Mouse (Mus musculus) bone marrow, adult 2 months (tissue): ENCODE results near the gene Pkd1.

Experiments used
- CTCF ChIP-seq: fragments of 200-500 bp; IDR thresholded peaks from 2 replicates; pipeline ENCODE4 v1.5.1; 2011; ENCODE audit warnings: low read length, control low read depth; ENCODE audit not compliant: control insufficient read depth, insufficient read depth
- POLR2A ChIP-seq: fragments of 200-500 bp; IDR thresholded peaks from 2 replicates; pipeline ENCODE4 v1.6.1; 2011; ENCODE audit warnings: low read depth, mild to moderate bottlenecking, control low read depth, low read length, borderline replicate concordance; ENCODE audit not compliant: control insufficient read depth

DNA sequence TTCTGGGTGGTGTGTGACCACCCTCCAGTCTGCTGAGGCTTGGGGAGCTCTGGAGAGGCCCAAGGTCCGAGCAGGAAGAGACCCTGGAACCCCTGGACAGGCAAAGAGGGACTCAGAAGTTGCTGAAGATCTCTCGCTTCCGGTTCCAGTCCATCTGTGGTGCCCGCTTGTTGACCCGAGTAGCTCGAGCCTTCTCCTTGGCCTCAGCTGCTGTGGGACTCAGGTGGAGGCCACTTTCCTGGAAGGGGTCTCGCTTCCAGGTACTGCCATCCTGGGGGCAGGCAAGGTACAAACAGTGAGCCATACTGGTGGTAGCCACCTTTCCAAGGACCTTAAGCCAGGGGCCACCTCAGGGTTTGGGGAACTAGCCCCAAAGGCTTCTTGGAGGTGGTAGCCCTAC lies 90.5 kb downstream of the Pkd1 start:
- TF ChIP-seq POLR2A: no peak
- TF ChIP-seq CTCF: no peak
